Mouse (Mus musculus) spleen, adult 2 months (tissue): ENCODE results near the gene Commd1. TPM values are rescaled to one million over a fixed set of nuclear protein-coding genes. Genes with fewer than 3 reads are reported as not detected.
A peak's percentile ranks its signal among the peaks of the same experiment; 100 is the strongest.

Experiments used
- DNase-seq, 2 experiments: peaks; one replicate each; pipeline versions ENCODE4 v3.0.0 to v3.0.0-alpha.2; 2012 to 2021; ENCODE audit warnings: low spot score in 2 of 2, low read depth in 1 of 2
- H3K27ac ChIP-seq: fragments of 200-500 bp; 2 replicates; pipeline ENCODE4 v1.5.1; 2012; ENCODE audit warnings: low read length, inconsistent platforms; ENCODE audit not compliant: insufficient read depth
- H3K27me3 ChIP-seq: fragments of 200-500 bp; 2 replicates; pipeline ENCODE4 v1.6.1; 2012; ENCODE audit warnings: mild to moderate bottlenecking, moderate library complexity, low read length, inconsistent platforms; ENCODE audit not compliant: control insufficient read depth, insufficient read depth
- H3K36me3 ChIP-seq: fragments of 200-500 bp; 2 replicates; pipeline ENCODE4 v1.6.1; 2012; ENCODE audit warnings: mild to moderate bottlenecking, low read length, inconsistent platforms; ENCODE audit not compliant: control insufficient read depth, insufficient read depth
- H3K4me1 ChIP-seq: fragments of 200-500 bp; 2 replicates; pipeline ENCODE4 v1.6.1; 2011; ENCODE audit warnings: inconsistent platforms; ENCODE audit not compliant: control insufficient read depth, insufficient read depth, insufficient read length
- H3K4me3 ChIP-seq: fragments of 200-500 bp; 2 replicates; pipeline ENCODE4 v1.5.1; 2011; ENCODE audit warnings: mild to moderate bottlenecking, inconsistent platforms; ENCODE audit not compliant: insufficient read depth, insufficient read length; ENCODE audit errors: extremely low read depth
- CTCF ChIP-seq: fragments of 200-500 bp; IDR thresholded peaks from 2 replicates; pipeline ENCODE4 v1.5.1; 2011; ENCODE audit warnings: mild to moderate bottlenecking, inconsistent platforms; ENCODE audit not compliant: insufficient read depth, insufficient read length, insufficient replicate concordance; ENCODE audit errors: extremely low read depth
- POLR2A ChIP-seq: fragments of 200-500 bp; IDR thresholded peaks from 2 replicates; pipeline ENCODE4 v1.6.1; 2011; ENCODE audit warnings: low read depth, low read length, inconsistent platforms
- WGBS: fragments of 180-500 bp; shearing (Covaris S2); methylation state at CpG from one replicate; pipeline ENCODE4 v1.1.7; 2018; 5-methylcytosine and 5-hydroxymethylcytosine counted together
- polyA plus RNA-seq: library from polyadenylated mRNA; depleted of rRNA; stranded (reverse); fragments of >200 nt; gene quantifications from 2 replicates; pipeline ENCODE4 v1.2.3, GENCODE M21; 2012; rRNA removed

Commd1 gene
- polyA plus RNA-seq, 1 experiment = 5.4 TPM

DNA sequence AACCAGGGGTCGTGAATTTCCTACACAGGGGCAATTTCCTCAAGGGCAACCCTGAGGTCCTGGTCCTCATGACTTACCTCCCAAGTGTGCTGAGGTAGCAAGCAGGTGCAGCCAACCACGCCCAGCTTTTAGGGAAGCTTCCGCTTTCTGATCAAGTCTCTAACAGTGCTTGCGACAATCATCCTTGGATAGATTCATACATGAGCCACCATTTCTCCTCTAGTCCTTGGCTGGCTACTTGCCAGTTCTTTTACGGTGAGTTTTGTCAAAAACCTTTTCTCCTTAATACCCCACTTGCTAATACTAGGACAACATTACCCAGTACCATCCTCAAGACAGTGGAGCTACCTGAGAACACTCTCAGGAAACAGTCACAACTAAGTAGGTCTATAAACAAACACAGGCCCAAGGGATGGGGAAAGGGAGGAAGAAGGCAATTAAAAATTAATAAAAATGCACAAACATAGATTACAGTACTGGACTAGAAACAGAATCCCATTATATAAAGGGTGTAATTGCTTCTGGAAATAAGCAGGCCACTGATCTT is 133.5 kb downstream of the Commd1 start:
- WGBS = 17% methylated on average over 5 of the region's 5 CpGs
- Histone ChIP-seq H3K27me3 (no peaks in the 10 kb centered on the region), H3K36me3 (no peaks in the 10 kb centered on the region), H3K4me3 (no peak overlapping the region), H3K4me1 (peaks cover 67% of the 10 kb centered on the region), H3K27ac (peak overlapping the region; percentile 26)
- no peak for TF ChIP-seq CTCF
- no peak for TF ChIP-seq POLR2A
- no peak for DNase-seq

DNA sequence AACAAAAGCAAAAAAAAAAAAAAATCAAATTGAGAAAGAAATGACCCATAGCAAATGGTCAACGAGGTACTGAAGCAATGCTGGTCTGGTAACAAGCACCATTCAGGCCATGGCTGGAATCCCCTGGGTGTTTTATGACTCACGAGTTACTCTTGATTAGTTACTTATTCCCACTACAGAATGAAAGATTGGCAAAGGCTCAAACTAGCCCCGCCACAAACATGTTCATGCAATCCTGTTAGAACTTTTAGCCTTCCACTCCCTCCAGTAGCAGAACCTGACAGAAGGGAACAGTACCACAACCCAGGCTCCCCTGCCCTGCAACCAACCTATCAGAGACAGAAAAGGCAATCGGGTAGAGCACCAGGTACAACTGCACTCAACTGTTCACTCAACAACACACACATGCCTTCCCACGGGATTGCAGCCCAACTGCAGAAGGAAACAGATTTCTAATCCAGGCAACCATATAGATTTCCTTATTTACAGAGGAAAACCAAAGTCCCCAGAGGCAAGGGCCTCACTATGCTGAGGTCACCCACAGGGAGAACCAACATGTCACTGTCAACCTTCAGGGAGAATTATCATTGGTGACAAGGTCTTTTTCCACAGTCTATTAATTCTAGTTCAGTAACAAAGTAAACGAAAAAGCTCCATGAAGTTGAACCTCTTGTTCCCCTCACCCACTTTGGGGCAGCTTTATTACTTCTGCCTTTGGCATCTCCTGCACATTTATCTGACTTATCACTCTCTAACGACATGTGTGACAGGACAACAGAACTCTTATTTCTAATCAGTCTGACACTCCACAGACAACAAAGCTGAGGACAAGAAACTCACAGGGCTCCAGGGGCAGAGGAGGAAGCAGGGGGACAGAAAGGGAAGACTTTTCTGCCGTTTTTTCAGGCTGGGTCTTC is 134.2 kb downstream of the Commd1 start:
- Histone ChIP-seq H3K36me3 (no peaks in the 10 kb centered on the region), H3K4me3 (no peak overlapping the region), H3K27me3 (no peaks in the 10 kb centered on the region), H3K27ac (peak overlapping the region; percentile 26), H3K4me1 (peaks cover 67% of the 10 kb centered on the region)
- TF ChIP-seq CTCF = no peak
- no peak for TF ChIP-seq POLR2A
- no peak for DNase-seq
- WGBS = 14% methylated on average over 8 of the region's 8 CpGs

DNA sequence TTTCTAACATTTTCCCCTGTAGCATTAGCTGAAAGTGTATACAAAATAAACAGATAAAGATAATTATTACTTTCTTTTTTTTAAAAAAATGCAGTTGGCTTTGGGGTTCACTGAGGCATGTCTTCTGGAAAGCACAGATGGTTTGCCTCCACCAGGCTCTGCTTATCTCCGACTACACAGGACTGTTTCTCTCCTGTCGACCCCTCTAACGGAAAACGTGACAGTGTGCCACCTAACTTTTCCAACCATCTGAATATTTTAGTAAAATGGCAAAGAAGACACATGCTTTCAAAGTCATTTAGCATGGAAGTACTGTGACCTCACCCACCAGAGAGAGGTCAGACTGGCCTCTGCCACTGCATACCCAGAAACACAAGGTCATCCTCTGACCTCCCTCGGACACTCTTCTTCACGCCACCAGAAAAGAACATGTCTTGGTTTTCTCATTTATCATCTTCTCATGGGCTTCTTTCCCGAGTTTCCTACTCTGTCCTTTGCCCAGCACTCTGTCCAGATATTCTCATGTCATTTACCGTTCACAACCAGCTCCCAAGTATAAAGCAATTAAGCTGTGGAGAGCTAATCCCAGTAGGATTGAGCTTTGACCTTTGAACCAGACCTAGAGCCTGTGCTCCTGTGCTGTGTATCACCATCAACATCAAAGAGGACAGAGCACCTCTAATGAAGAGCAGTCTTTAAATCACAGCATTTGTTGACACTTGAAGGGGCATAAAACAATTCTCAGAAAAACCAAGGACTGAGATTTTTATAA is 135.0 kb downstream of the Commd1 start:
- H3K4me3 ChIP-seq = no peak overlapping the region
- 34% methylated on average over 8 of the region's 8 CpGs for WGBS
- peaks cover 64% of the 10 kb centered on the region for H3K4me1 ChIP-seq
- no peaks in the 10 kb centered on the region for H3K36me3 ChIP-seq
- H3K27me3 ChIP-seq = no peaks in the 10 kb centered on the region
- TF ChIP-seq POLR2A (no peak), CTCF (no peak)
- peak overlapping the region; percentile 24; the same call in 1 of the 2 replicates for H3K27ac ChIP-seq
- DNase-seq = no peak

Other genes with a start within 250 kb of the Commd1 start
- 18.9 and 23.4 TPM in 2 replicates for gene B3gnt2, start 121.4 kb downstream of the Commd1 start, polyA plus RNA-seq
- gene Zrsr1, start 10.4 kb downstream of the Commd1 start, polyA plus RNA-seq = 4.8 and 5.4 TPM in 2 replicates
- gene Gm28048, start 292 bp downstream of the Commd1 start, polyA plus RNA-seq = 0.05 TPM in 1 of 2 replicates, not detected in the other
- 155 and 159 TPM in 2 replicates for gene Cct4, start 8.1 kb upstream of the Commd1 start, polyA plus RNA-seq
- gene Fam161a, start 25.1 kb upstream of the Commd1 start, polyA plus RNA-seq = 0.20 and 0.41 TPM in 2 replicates